Mouse (Mus musculus) mesoderm, embryonic 11.5 days (tissue): ENCODE measurements at regions not wholly inside any gene's neighbourhood (a gene's known extent, or its start where the extent isn't known, plus 50 kb on each side); places are given as distances from the start of the nearest gene placed in this dataset.

ENCODE experiments used
- DNase-seq: peaks from one replicate; pipeline ENCODE4 v3.0.0-alpha.2; 2012; ENCODE audit warnings: low read depth, low spot score

- DNase-seq, result no peak
Observed at GRCm38 (mm10) chr4:79362522-79362921, 1150.8 kb upstream of the Ptprd start.

GRCm38 (mm10) chr4:79357720-79358119 is 1146.0 kb upstream of the Ptprd start:
- peak; percentile 0 for DNase-seq

GRCm38 (mm10) chr4:79309890-79310727 is 1098.3 kb upstream of the Ptprd start:
- no peak for DNase-seq

GRCm38 (mm10) chr4:79291091-79291490 is 1079.3 kb upstream of the Ptprd start:
- no peak for DNase-seq

- no peak for DNase-seq
Observed at GRCm38 (mm10) chr4:79265044-79265443, 1053.3 kb upstream of the Ptprd start.

- DNase-seq, result no peak
Observed at GRCm38 (mm10) chr4:79243184-79243583, 1031.4 kb upstream of the Ptprd start.

- DNase-seq, result no peak
Observed at GRCm38 (mm10) chr4:79241647-79242046, 1029.9 kb upstream of the Ptprd start.

GRCm38 (mm10) chr4:79224101-79224734 is 1012.5 kb upstream of the Ptprd start:
- no peak for DNase-seq
